Mouse (Mus musculus) lung, embryonic 16.5 days (tissue): ENCODE measurements around the gene Hs6st3. TPM values are rescaled to one million over a fixed set of nuclear protein-coding genes. Genes with fewer than 3 reads are reported as not detected.

Source experiments
- ATAC-seq: fragments of 200-750 bp; cut with Nextera tagmentation; 2 replicates; pipeline ENCODE4 v1.8.0; 2017; ENCODE audit warnings: low read depth, mild to moderate bottlenecking, moderate library complexity
- H3K27ac ChIP-seq: fragments of 300-500 bp; sonication (generic); 2 replicates; pipeline ENCODE4 v1.5.1; 2014; ENCODE audit warnings: mild to moderate bottlenecking, control low read depth, low read length
- H3K27me3 ChIP-seq: fragments of 300-500 bp; sonication (generic); 2 replicates; pipeline ENCODE4 v1.6.1; 2014; ENCODE audit warnings: low read depth, low read length, mixed read lengths; ENCODE audit not compliant: control insufficient read depth, insufficient read depth
- H3K36me3 ChIP-seq: fragments of 300-500 bp; sonication (generic); 2 replicates; pipeline ENCODE4 v1.6.1; 2014; ENCODE audit warnings: low read length; ENCODE audit not compliant: control insufficient read depth, insufficient read depth
- H3K4me1 ChIP-seq: fragments of 300-500 bp; sonication (generic); replicated peaks from 2 replicates; pipeline ENCODE4 v1.6.1; 2014; ENCODE audit warnings: low read length, mixed read lengths; ENCODE audit not compliant: control insufficient read depth, insufficient read depth
- H3K4me2 ChIP-seq: fragments of 300-500 bp; sonication (generic); 2 replicates; pipeline ENCODE4 v1.6.1; 2014; ENCODE audit warnings: low read depth, low read length, control low read depth
- H3K4me3 ChIP-seq: fragments of 300-500 bp; sonication (generic); 2 replicates; pipeline ENCODE4 v1.5.1; 2014; ENCODE audit warnings: mild to moderate bottlenecking, low read length, control low read depth
- H3K9ac ChIP-seq: fragments of 300-500 bp; sonication (generic); 2 replicates; pipeline ENCODE4 v1.6.1; 2014; ENCODE audit warnings: low read length, control low read depth
- H3K9me3 ChIP-seq: fragments of 300-500 bp; sonication (generic); 2 replicates; pipeline ENCODE4 v1.6.1; 2016; ENCODE audit warnings: low read length; ENCODE audit not compliant: control insufficient read depth
- WGBS: fragments of 180-500 bp; shearing (Covaris S2); extraction: QIAGEN DNeasy Blood & Tissue Kit; methylation state at CpG from one replicate; pipeline ENCODE4 v1.1.7; 2014; 5-methylcytosine and 5-hydroxymethylcytosine counted together
- polyA plus RNA-seq: library from polyadenylated mRNA; unstranded; fragments of >200 nt; fragmentation: Nextera tagmentation; extraction: Ambion mirVana; gene quantifications from 2 replicates; pipeline ENCODE4 v1.2.1, GENCODE M21; 2015

Gene Hs6st3
- polyA plus RNA-seq, 1 experiment from 2014 or later, result 0.43 TPM

DNA sequence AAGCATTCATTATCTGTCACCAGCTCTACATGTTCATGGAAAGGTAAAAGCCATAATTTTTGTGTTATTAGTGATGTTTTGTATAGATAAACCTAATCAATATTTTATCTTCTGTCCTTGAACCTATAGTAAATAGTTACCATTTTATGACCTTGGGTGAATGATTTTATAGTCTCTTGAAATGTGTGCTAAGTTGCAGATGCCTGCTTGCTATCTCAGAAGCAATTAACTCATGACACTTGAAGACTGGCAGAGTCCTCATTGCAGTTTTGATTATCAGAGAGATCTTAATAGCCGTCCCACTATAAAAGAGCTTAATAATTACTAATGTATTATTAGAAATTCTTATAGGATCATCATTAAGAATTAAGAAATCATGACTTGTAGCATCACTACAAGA is 491.0 kb downstream of the Hs6st3 start:
- H3K36me3 ChIP-seq, result no peaks in the 10 kb centered on the region
- 70% methylated on average over 1 of the region's 1 CpGs for WGBS
- no peak overlapping the region for H3K4me3 ChIP-seq
- no peaks in the 10 kb centered on the region for H3K27me3 ChIP-seq
- no peak overlapping the region for H3K4me2 ChIP-seq
- no peaks in the 10 kb centered on the region for H3K4me1 ChIP-seq
- H3K27ac ChIP-seq, result no peak overlapping the region
- ATAC-seq, result no peak
- no peaks in the 10 kb centered on the region for H3K9me3 ChIP-seq
- H3K9ac ChIP-seq, result no peak overlapping the region

DNA sequence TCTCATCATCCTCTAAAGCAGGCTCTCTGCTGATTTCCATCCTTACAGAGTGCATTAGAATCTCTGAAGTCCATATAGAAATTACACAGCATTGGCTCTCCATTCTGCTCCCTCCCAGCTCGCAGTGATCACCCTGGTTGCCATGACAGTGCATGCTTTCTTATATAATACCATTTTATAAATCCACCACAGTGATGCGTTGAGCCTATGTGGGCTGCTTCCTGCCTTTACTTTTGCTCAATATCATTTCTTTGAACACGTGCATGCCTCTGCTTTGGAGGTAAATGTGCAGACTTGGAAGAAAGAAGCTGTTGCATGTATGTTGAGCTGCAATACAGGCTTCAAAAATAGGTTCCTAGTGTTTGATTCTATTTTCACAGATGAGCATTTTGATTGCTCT is 494.9 kb downstream of the Hs6st3 start:
- no peak for ATAC-seq
- Histone ChIP-seq H3K9me3 (no peaks in the 10 kb centered on the region), H3K27me3 (no peaks in the 10 kb centered on the region), H3K9ac (no peak overlapping the region), H3K4me1 (no peaks in the 10 kb centered on the region), H3K4me3 (no peak overlapping the region), H3K27ac (no peak overlapping the region), H3K36me3 (no peaks in the 10 kb centered on the region), H3K4me2 (no peak overlapping the region)
- WGBS, result 71% methylated on average over 3 of the region's 3 CpGs

DNA sequence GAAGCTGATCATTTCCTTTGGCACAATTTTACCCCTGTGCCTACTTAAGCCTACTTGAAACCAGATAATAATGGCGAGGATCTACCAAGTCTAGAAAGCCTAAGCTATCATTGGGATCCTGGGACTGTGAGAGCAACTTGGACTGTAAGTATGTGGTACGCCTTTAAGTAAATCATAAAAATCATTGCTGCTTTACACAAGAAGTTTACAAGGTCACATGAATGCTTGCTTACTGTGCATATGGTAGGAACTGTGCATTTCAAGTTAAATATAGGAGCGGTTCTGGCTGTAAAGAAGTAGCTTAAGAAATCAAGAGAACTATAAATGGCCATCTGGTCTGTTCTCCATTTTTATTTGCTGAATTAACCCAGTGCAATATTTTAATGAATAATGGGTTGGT is 495.5 kb downstream of the Hs6st3 start:
- Histone ChIP-seq H3K36me3 (no peaks in the 10 kb centered on the region), H3K9me3 (no peaks in the 10 kb centered on the region), H3K27me3 (no peaks in the 10 kb centered on the region), H3K27ac (no peak overlapping the region), H3K9ac (no peak overlapping the region), H3K4me1 (no peaks in the 10 kb centered on the region), H3K4me2 (no peak overlapping the region), H3K4me3 (no peak overlapping the region)
- 84% methylated on average over 3 of the region's 3 CpGs for WGBS
- no peak for ATAC-seq

DNA sequence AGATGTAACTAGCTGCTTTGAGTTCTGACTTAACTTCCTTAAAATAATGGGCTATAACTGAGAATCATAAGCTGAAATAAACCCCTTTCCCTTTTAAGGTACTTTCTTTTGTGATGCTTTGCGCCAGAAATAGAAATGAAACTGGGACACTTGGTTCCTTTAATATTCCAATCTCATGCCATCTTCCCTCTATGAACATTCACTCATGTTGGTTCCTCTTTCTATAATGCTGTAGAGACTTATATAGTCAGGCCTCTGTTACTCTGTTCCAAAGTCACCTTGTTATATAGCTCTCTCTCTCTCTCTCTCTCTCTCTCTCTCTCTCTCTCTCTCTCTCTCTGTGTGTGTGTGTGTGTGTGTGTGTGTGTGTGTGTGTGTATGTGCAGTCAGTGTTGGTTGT is 504.7 kb downstream of the Hs6st3 start:
- H3K4me3 ChIP-seq, result no peak overlapping the region
- no peak overlapping the region for H3K9ac ChIP-seq
- no peak overlapping the region for H3K4me2 ChIP-seq
- ATAC-seq, result no peak
- no peak overlapping the region for H3K27ac ChIP-seq
- no peaks in the 10 kb centered on the region for H3K36me3 ChIP-seq
- WGBS, result 90% methylated on average over 1 of the region's 1 CpGs
- no peaks in the 10 kb centered on the region for H3K4me1 ChIP-seq
- no peaks in the 10 kb centered on the region for H3K27me3 ChIP-seq
- H3K9me3 ChIP-seq, result no peaks in the 10 kb centered on the region

GRCm38 (mm10) chr14:119643840-119644239 is 505.7 kb downstream of the Hs6st3 start:
- Histone ChIP-seq H3K27ac (no peak overlapping the region), H3K27me3 (no peaks in the 10 kb centered on the region), H3K36me3 (no peaks in the 10 kb centered on the region), H3K9ac (no peak overlapping the region), H3K4me3 (no peak overlapping the region), H3K9me3 (no peaks in the 10 kb centered on the region), H3K4me1 (no peaks in the 10 kb centered on the region), H3K4me2 (no peak overlapping the region)
- 96% methylated on average over 12 of the region's 12 CpGs for WGBS
- ATAC-seq, result no peak

- H3K36me3 ChIP-seq, result no peaks in the 10 kb centered on the region
- no peak overlapping the region for H3K4me3 ChIP-seq
- H3K9me3 ChIP-seq, result no peaks in the 10 kb centered on the region
- no peak overlapping the region for H3K27ac ChIP-seq
- H3K27me3 ChIP-seq, result no peaks in the 10 kb centered on the region
- ATAC-seq, result no peak
- no peaks in the 10 kb centered on the region for H3K4me1 ChIP-seq
- no peak overlapping the region for H3K9ac ChIP-seq
- 77% methylated on average over 2 of the region's 2 CpGs for WGBS
- no peak overlapping the region for H3K4me2 ChIP-seq
Observed at GRCm38 (mm10) chr14:119656936-119657335, 518.8 kb downstream of the Hs6st3 start.

DNA sequence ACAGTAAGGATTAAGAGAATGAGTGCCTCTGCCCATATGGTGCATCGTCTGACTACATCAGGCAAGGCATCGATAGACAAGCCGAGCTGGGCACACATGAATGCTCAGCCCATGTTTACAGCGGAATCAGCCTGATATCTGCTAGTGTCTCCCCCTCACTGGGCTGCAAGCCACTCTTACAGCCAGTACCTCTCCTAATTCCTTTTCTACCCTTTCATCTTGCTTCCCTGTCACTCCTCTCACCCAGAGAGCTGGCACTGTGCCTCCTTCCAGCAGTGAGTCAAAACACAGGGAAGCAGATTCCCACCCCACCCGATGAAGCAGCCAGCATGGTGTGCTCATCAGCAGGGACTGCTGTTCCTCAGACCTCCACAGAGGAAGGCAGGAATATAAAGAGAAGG is 527.6 kb downstream of the Hs6st3 start:
- H3K4me2 ChIP-seq, result no peak overlapping the region
- no peak overlapping the region for H3K27ac ChIP-seq
- H3K9me3 ChIP-seq, result no peaks in the 10 kb centered on the region
- no peaks in the 10 kb centered on the region for H3K4me1 ChIP-seq
- 69% methylated on average over 5 of the region's 5 CpGs for WGBS
- no peaks in the 10 kb centered on the region for H3K36me3 ChIP-seq
- ATAC-seq, result no peak
- H3K4me3 ChIP-seq, result no peak overlapping the region
- H3K9ac ChIP-seq, result no peak overlapping the region
- no peaks in the 10 kb centered on the region for H3K27me3 ChIP-seq

DNA sequence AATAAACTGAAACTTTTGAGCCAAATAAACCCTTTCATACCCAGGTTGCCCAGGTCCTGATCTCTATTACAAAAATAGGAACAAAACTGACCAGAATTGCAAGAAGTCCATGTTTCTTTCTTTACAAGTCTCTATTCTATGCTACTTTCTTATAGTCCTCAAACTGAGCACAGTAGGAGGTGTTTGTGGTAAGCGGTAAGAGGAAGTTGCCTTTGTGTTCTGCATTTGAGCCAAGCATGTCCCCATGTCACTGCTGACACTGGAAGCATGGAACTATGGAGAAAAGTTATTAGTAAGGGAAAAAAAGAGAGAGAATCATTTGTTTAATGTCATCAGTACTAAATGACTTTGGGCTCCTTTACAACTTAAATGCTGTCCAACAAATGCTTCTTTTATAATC is 529.3 kb downstream of the Hs6st3 start:
- Histone ChIP-seq H3K9me3 (no peaks in the 10 kb centered on the region), H3K27ac (no peak overlapping the region), H3K27me3 (no peaks in the 10 kb centered on the region), H3K9ac (no peak overlapping the region), H3K36me3 (no peaks in the 10 kb centered on the region), H3K4me2 (no peak overlapping the region), H3K4me1 (no peaks in the 10 kb centered on the region), H3K4me3 (no peak overlapping the region)
- no peak for ATAC-seq
- 85% methylated on average over 1 of the region's 1 CpGs for WGBS

DNA sequence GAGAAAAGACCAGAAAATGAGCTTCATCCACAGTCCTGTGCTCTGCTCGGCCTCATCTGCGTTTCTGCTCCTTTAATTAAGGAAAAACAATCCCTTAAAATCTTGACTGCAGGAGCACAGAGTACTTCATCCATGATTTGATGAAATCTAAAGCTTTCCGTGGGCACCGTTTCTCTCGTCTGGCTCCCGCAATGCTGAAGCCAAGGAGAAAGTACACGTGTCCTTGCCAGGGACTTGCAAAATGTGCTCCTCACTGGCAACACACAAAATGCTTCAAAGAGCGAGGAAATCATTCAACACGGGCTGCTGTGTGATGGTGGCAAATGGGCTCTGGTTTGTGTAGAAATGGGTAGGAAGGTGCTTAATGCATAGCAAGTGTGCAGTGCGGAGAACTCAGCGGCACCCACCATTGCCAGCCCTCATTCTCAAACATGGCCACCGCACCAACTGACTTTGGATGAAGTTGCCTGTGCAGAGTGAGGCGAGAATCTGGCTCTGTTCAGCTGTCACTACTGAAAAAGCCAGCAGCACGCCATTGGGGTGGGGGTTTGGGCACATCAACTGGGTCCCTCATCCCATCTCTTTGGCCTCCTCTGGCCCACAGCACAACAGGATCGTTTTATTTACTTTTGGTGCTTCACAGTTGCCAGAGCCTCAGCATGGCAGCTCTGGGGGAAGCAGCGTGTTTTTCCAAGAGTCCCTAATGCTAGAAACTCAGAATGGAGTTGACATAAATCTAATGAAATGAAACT is 532.9 kb downstream of the Hs6st3 start:
- Histone ChIP-seq H3K4me1 (no peaks in the 10 kb centered on the region), H3K27me3 (no peaks in the 10 kb centered on the region), H3K4me3 (no peak overlapping the region), H3K36me3 (no peaks in the 10 kb centered on the region), H3K4me2 (no peak overlapping the region), H3K9me3 (no peaks in the 10 kb centered on the region), H3K9ac (no peak overlapping the region), H3K27ac (no peak overlapping the region)
- no peak for ATAC-seq
- WGBS, result 79% methylated on average over 16 of the region's 16 CpGs

GRCm38 (mm10) chr14:119678574-119678973 is 540.4 kb downstream of the Hs6st3 start:
- 80% methylated on average over 11 of the region's 11 CpGs for WGBS
- H3K4me2 ChIP-seq, result no peak overlapping the region
- ATAC-seq, result no peak

More at GRCm38 (mm10) chr14:119678574-119678973, 540.4 kb downstream of the Hs6st3 start:
- Histone ChIP-seq H3K36me3 (no peaks in the 10 kb centered on the region), H3K4me3 (no peak overlapping the region), H3K9me3 (no peaks in the 10 kb centered on the region), H3K9ac (no peak overlapping the region), H3K27me3 (no peaks in the 10 kb centered on the region), H3K27ac (no peak overlapping the region), H3K4me1 (no peaks in the 10 kb centered on the region)
